Mouse (Mus musculus) erythroblast, adult 5-6 weeks (primary cell): Measurements from ENCODE around the gene Aifm1. TPM values are rescaled to one million over a fixed set of nuclear protein-coding genes. Genes with fewer than 3 reads are reported as not detected.

Source experiments
- ATAC-seq: replicated peaks from 2 replicates; pipeline ENCODE4 v1.8.0; 2016; ENCODE audit warnings: moderate number of reproducible peaks, mild to moderate bottlenecking, moderate TSS enrichment, inconsistent platforms; ENCODE audit not compliant: poor library complexity, low FRiP score, severe bottlenecking
- total RNA-seq, 2 experiments: library from RNA; stranded (forward) in 1 of 2; stranded (reverse) in 1 of 2; fragments of 150-400 nt in 1 of 2; fragments of 200-764, 138-1000 nt in 1 of 2; gene quantifications; 2 replicates each; pipeline versions ENCODE4 v1.2.3 to v1.2.4; 2015 to 2017; ENCODE audit warnings: low replicate concordance in 2 of 2

Aifm1 gene
- 14.6 and 16.3 TPM in 2 replicates for total RNA-seq (2015; ENCODE audit: low replicate concordance)
- 11.8 and 18.1 TPM in 2 replicates for total RNA-seq (2017; ENCODE audit: low replicate concordance)

GRCm38 (mm10) chrX:48513166-48513807, at the start of gene Aifm1:
Gene Aifm1 (minus strand): TSS chrX:48513563.
- ATAC-seq: peak; percentile 100

GRCm38 (mm10) chrX:48532175-48532574, 18.8 kb upstream of the Aifm1 start:
- peak; percentile 39; the same call in 1 of the 2 replicates for ATAC-seq

DNA sequence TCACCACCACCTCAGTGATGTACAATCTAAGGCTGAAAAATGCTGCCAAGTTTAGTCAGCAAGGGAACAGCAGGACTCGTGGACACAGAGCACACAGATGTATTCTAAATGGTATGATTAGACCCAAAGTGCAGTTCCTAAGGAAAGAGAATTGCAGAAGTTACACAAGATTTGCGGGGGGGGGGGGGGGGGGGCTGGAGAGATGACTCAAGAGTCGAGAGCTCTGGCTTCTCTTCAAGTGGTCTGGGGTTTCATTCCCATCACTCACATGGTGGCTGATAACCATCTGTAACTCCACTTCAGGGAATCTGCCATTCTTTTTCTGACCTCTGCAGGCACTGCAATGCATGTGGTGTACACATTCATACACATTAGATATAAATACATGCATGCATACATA, 13.1 kb upstream of the Aifm1 start:
- ATAC-seq: no peak

- ATAC-seq: no peak
Observed at GRCm38 (mm10) chrX:48525866-48526265, 12.5 kb upstream of the Aifm1 start.

- ATAC-seq: no peak
Observed at GRCm38 (mm10) chrX:48525332-48525731, 12.0 kb upstream of the Aifm1 start.

DNA sequence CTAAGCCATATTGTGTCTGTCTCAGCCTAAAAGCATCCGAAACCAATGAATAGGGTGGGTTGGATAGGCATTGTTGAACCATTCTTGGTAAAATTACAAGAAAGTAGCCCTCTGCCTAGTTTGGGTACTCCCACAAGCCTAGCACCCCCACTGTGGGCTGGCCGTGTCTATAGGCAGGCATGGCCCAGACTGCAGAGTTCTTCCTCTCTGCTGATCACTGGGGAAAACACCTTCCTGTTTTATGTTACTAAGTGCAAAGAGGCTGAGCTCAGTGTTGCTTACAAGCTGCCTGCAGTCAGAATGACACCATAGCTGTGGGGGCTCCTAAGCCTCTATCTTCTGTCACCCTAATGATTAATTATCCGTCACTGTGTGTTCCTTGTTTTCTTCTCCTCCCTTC, 10.1 kb upstream of the Aifm1 start:
- no peak for ATAC-seq

- no peak for ATAC-seq
Observed at GRCm38 (mm10) chrX:48521651-48522050, 8.3 kb upstream of the Aifm1 start.

- no peak for ATAC-seq
Observed at GRCm38 (mm10) chrX:48519549-48520085, 6.3 kb upstream of the Aifm1 start.

- no peak for ATAC-seq
Observed at GRCm38 (mm10) chrX:48518808-48519548, 5.6 kb upstream of the Aifm1 start, which contains the start of gene Rab33a. Gene Rab33a (plus strand): TSS chrX:48519285.

DNA sequence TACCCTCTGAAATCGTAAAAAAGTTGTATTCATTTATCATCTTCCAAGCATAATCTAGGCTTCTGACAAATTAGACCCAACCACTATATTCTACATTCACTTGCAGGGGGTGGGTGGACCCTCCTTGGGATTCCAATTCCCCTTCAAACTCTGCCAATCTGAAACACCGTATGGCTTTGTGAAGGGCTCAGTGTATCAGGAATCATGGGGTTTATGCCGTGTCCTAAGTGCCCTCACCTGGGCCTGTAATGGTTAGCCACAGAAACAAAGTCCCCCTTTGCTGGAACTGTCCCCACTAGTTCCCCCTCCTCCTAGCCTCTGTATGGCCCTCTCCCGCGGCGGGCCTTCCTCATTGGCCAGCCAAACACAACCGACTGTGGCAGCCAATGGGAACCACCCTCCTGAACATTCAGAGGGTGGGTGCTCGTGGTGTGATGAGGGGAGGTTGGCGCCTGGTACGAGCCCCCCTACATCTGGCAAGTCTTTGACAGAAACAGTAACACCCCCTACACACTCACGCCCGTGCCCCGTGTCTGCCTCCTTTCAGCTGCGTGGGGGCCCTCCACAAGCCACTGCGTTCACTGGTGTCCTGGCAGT, 4.9 kb upstream of the Aifm1 start:
- no peak for ATAC-seq

DNA sequence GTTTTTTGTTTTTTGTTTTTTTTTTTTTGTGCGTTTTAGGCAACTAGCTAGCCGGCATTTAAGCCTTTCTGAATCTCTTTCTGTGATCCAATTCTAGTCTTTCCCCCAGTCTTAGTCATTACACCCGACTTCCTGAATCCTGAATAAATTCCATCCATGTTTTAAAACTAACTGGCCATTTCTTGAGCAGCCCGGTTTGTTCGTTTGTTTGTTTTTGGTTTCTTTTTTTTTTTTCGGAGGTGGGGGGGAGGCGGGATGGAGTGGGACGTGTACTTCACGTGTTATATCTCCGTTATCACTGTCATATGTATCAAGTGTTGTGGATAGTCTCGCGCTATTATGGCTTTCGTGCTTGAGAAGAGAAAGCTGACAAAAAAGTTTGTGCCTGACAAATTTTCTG, 461 bp upstream of the Aifm1 start:
- ATAC-seq: no peak

DNA sequence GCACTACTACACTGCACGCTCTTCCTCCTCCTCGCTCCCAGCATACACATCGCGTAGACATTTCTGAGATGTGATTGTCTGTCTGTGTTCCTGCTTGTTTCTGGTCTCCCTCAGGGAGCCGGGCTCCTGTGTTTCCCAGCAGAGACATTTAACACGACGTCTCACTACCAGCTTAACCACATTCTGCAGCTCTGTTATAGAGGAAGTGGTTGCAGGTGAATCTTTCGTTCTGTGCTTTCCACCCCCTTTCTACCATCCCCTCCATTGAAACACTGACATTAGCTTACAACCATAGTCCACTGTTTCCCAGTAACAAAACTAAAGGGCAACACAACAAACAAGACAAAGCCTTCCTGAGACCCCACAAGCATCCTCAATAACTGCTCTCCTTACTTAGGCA, 19.6 kb downstream of the Aifm1 start:
- no peak for ATAC-seq

DNA sequence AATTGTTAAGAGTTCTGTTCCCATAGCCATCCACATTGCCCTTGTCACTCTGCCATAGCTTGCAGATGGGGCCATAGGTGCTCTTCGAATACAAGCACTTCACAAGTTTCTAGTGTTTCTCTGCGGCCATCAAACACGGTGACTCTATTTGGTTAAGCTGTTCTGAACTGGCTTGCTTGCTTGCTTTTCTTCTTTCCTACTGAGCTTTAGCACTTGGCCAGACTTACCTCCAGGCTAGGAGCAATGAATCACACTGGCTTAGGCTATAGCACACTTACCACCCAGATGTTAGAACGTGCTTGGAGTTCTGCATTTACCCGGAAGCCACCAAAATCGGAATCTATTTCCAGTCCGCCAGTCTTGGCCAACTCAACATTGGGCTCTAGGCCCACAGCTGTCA, 31.7 kb downstream of the Aifm1 start:
- no peak for ATAC-seq

GRCm38 (mm10) chrX:48481095-48481494, 32.3 kb downstream of the Aifm1 start:
- no peak for ATAC-seq

DNA sequence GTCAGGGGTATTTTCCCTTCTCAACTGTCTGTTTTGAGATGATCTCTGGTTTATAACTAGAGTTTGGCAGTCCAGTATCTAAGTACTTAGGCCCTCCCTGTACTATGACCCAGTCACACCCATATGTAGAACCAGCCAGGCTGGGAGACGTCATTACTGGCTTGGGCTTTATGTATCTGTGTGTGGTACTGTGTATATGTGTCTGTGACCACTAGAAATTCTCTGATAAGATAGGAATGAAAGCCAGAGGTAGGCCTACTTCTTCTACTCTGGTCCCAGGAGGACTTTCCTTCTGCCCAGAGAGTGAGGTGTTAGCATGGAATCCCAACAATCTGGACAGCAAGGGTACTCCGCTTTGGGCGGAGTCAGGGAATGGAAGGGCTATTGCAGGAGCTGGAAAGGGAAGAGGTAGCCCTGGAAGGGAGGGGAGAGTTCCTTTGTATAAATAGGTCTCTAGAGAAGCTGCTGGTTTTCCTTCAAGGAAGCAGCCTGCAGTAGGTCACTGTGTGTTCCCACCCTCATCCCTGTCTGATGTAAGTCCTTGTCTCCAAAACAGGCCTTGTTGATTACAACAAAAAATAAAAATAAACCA, 45.9 kb downstream of the Aifm1 start:
- no peak for ATAC-seq

- ATAC-seq: no peak
Observed at GRCm38 (mm10) chrX:48466174-48466573, 47.2 kb downstream of the Aifm1 start.

- no peak for ATAC-seq
Observed at GRCm38 (mm10) chrX:48464436-48464835, 48.9 kb downstream of the Aifm1 start.

DNA sequence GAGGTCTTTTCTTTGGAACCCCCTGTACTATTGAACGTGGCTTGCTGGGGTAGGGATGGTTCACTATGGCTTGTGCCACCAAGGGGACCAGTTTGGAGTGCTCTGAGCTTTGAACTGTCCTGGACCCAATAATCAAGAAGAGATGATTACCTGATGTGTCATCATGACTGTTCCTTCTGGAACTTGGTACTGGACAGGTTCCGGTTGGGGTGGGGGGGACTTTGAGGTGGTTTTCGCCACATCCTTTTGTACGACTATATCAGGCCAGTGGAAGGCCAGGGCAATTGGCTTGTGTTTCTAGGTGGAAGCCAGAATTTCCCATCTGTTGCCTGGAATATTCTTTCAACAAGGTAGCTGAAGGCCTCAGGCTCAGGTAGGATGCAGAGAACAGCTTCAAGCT, 49.7 kb downstream of the Aifm1 start:
- ATAC-seq: no peak

DNA sequence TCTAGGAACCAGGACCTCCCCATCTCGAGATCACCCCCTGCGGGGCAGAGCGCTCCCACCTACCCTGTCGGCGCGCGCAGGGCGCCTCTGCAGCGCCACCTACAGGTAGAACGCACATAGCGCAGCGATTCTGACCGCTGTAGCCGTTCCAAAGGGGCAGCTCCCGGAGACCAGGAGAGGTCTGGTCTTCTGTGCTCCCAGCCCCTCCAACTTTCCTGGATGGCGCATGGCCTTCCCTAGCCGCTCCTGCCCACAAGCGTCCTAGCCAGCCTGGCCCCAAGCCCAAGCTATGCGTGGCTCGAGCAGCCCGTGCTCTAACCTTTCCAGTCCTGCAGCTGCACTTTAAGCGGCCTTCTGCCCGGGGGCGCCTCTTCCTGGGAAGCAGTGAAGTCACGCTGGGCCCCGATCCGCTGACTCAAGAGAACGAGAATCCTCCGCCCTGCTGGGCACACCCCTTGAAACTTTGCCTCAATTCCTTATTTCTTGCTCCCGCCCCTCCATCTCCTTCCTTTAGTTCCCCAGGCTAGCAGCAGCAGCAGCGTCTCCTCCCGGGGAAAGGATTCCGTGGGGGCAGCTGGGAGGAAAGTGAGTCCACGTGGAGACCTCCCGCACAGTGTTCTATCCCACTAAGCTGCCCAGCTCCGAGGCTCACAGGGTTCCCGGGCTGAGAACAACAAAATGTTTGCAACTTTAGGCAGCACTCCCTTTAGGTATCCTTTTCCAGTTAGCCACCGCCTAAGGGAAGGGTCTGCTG, 50.4 kb downstream of the Aifm1 start, which contains the start of gene Elf4:
TSS of gene Elf4 (minus strand) at position 379 of the 754 bp plus-strand sequence.
- no peak; the same call in 1 of the 2 replicates for ATAC-seq
